Mouse (Mus musculus) induced T-regulatory cell, adult 2 months (primary cell): ENCODE measurements around the gene Nfkbie.

ENCODE experiments used
- DNase-seq: peaks from one replicate; pipeline ENCODE4 v3.0.0-alpha.2; 2012; ENCODE audit warnings: low read depth

Nfkbie gene

GRCm38 (mm10) chr17:45543115-45543514, 12.4 kb upstream of the Nfkbie start:
- no peak for DNase-seq

- DNase-seq, result peak; percentile 26
These were observed 11.3 kb upstream of the Nfkbie start for GRCm38 (mm10) chr17:45544001-45544872.

GRCm38 (mm10) chr17:45544873-45545277, 10.6 kb upstream of the Nfkbie start:
- no peak for DNase-seq

- no peak for DNase-seq
These were observed 10.1 kb upstream of the Nfkbie start for GRCm38 (mm10) chr17:45545278-45545961.

GRCm38 (mm10) chr17:45546941-45547340, 8.6 kb upstream of the Nfkbie start:
- no peak for DNase-seq

- DNase-seq, result peak; percentile 39
These were observed 7.9 kb upstream of the Nfkbie start for GRCm38 (mm10) chr17:45547461-45548190.

GRCm38 (mm10) chr17:45548541-45549512, 6.7 kb upstream of the Nfkbie start:
- DNase-seq, result peak; percentile 57

- peak; percentile 56 for DNase-seq
These were observed 5.8 kb upstream of the Nfkbie start, which contains the start of gene Tmem151b for GRCm38 (mm10) chr17:45549617-45550181. TSS of gene Tmem151b (minus strand) at chr17:45549677.

- DNase-seq, result peak; percentile 40
These were observed 5.2 kb upstream of the Nfkbie start for GRCm38 (mm10) chr17:45550253-45550652.

GRCm38 (mm10) chr17:45551249-45551796, 4.2 kb upstream of the Nfkbie start:
- peak; percentile 35 for DNase-seq

GRCm38 (mm10) chr17:45551816-45552451, 3.6 kb upstream of the Nfkbie start:
- DNase-seq, result peak; percentile 94

GRCm38 (mm10) chr17:45553065-45553464, 2.4 kb upstream of the Nfkbie start:
- no peak for DNase-seq

- peak; percentile 68 for DNase-seq
These were observed 1.1 kb upstream of the Nfkbie start for GRCm38 (mm10) chr17:45554420-45554819.

GRCm38 (mm10) chr17:45556107-45556489, 595 bp downstream of the Nfkbie start:
- no peak for DNase-seq

- peak; percentile 67 for DNase-seq
These were observed 1.2 kb downstream of the Nfkbie start for GRCm38 (mm10) chr17:45556514-45557245.

GRCm38 (mm10) chr17:45557246-45557824, 1.8 kb downstream of the Nfkbie start:
- peak; percentile 79 for DNase-seq

- peak; percentile 91 for DNase-seq
These were observed 2.7 kb downstream of the Nfkbie start for GRCm38 (mm10) chr17:45557998-45558862.
